Mouse (Mus musculus) ES-Bruce4 (cell line): ENCODE measurements around the gene Gm17571.

Source experiments
- CTCF ChIP-seq: IDR thresholded peaks from one replicate; pipeline ENCODE4 v1.8.1; 2011; ENCODE audit warnings: low read depth, low read length
- POLR2A ChIP-seq: IDR thresholded peaks from one replicate; pipeline ENCODE4 v1.8.1; 2011; ENCODE audit warnings: low read length; ENCODE audit not compliant: insufficient read depth

- TF ChIP-seq CTCF (no peak), POLR2A (no peak)
Measured at GRCm38 (mm10) chr9:13485914-13486313, 39.4 kb upstream of the Gm17571 start.
